Mouse (Mus musculus) common myeloid progenitor, adult 5-6 weeks (primary cell): ENCODE data around the gene Trmt10a. TPM values are rescaled to one million over a fixed set of nuclear protein-coding genes. Genes with fewer than 3 reads are reported as not detected.

Source experiments
- ATAC-seq: replicated peaks from 2 replicates; pipeline ENCODE4 v1.8.0; 2016; ENCODE audit warnings: low read depth, mild to moderate bottlenecking, moderate TSS enrichment, inconsistent platforms; ENCODE audit not compliant: poor library complexity, severe bottlenecking
- total RNA-seq: library from RNA; stranded (forward); fragments of 200-1000, 187-1606 nt; gene quantifications from 2 replicates; pipeline ENCODE4 v1.2.3, GENCODE M21; 2017

The Trmt10a gene
- total RNA-seq, 1 experiment from 2014 or later = 28.1 TPM

- no peak for ATAC-seq
Observed at GRCm38 (mm10) chr3:138133463-138133862, 9.8 kb upstream of the Trmt10a start.

DNA sequence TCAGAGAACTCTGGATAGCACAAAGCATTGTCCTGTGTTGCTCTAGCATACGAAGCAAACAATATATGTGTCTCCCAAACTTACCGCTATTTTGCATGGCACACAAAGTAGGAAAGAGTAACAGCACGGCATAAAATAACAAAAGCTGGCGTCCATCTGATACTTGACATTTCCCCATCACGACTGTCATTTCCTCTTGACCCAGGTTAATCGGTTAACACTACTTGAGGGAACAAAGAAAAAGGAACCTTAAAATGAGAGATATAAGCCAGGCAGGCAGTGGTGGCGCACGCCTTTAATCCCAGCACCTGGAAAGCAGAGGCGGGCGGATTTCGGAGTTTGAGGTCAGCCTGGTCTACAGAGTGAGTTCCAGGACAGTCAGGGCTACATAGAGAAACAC, 9.3 kb upstream of the Trmt10a start:
- ATAC-seq = 0 out of 2 replicates have a peak, but pooled peaks have one; percentile 52

DNA sequence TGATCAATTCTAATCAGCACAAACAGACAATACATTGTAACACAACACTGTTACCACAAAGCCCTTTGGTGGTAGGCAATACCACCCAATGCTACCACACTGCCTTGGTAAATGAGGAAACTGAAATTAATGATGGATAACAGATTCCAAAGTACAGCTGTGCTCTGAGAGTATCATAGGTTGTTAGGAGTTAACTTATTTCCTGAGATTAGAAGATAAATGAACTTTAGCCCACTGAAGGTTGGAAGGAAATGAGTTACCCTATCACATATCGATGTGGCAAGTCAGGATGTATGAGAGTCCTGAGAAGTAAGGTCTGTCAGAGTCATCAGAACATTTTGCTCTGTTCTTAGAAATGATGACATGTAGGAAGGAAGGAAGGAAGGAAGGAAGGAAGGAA, 8.7 kb upstream of the Trmt10a start:
- ATAC-seq = 0 out of 2 replicates have a peak, but pooled peaks have one; percentile 50

DNA sequence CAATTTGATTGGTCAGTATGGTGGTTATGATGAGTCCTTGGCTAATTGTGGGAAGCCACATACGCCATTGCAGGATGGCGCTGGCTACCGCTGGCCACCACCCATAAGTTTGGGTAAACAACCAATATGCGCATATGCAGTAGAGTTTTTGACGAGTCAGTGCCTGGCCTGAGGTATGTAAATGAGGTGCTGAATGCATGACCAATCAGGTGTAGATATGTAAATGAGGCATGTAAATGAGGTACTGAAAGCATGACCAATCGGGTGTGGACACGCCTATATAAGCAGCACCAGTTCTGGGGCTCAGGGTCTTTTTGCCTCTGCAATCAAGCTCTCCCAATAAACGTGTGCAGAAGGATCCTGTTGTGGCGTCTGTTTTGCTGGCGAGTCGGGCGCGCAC, 5.1 kb upstream of the Trmt10a start:
- 0 out of 2 replicates have a peak, but pooled peaks have one; percentile 6 for ATAC-seq

- ATAC-seq = no peak
Observed at GRCm38 (mm10) chr3:138139663-138140062, 3.6 kb upstream of the Trmt10a start.

DNA sequence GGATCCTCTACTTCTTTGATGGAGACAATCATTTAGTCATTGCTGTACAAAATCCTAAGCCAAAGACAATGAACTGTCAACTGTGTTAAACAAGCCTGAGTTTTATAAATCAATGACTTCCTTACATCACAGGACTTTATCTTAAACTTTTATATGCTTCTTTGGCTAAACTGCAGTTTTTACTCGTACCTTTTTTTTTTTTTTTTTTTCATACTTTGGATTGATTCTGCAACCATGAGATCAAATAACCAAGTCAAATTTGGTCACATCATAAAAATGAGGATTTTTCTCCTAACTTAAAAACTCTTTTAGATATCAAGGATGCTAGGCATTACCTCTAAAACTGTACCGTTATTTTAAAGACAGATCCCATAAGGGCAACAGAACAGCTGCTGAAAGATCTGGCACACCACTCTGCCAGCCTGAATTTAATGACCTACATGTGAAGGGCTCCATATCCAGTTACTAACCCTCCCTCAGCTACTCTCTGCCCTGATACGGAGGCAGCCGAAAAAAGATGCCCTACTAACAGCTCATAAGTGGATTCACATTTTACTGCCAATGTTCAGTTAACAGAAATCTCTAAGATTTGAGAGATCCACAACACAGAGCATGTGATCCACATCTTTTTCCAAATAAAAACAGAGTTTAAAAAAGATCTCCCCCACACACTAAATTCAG, 1.1 kb upstream of the Trmt10a start:
- no peak for ATAC-seq

- ATAC-seq = no peak
Observed at GRCm38 (mm10) chr3:138142733-138143314, 424 bp upstream of the Trmt10a start.

- ATAC-seq = no peak
Observed at GRCm38 (mm10) chr3:138144060-138144641, 903 bp downstream of the Trmt10a start.

DNA sequence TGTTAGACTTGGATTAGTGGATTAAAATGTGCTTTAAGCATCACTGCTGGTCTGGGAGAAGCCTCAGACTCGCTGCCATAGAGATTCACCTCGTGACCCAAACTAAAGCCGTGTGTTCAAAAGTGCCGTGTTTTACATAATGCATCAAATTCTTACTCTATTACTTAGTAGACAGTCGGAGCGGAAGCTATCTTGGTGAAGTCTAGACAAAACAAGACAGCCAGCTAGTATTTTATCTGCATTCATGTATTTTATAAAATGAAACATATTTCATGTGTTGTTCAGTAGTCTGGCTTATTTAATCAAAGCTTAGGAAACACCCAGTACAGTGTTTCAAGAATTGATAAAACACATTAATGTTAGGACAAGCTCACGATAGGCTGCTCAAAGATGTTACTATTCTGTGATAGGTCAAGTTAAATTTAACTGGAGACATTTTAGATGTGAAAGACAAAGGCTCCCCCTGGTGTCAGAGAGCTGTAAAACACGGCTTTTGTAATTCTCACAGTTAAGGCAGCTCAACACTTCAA, 1.5 kb downstream of the Trmt10a start, which contains the start of gene Mttp:
Mttp (minus strand) TSS at position 327 of the 530 bp plus-strand sequence.
- ATAC-seq = peak; percentile 59

GRCm38 (mm10) chr3:138148811-138149210, 5.6 kb downstream of the Trmt10a start:
- no peak for ATAC-seq

GRCm38 (mm10) chr3:138155062-138155461, 11.8 kb downstream of the Trmt10a start:
- no peak for ATAC-seq

GRCm38 (mm10) chr3:138156651-138157050, 13.4 kb downstream of the Trmt10a start:
- no peak for ATAC-seq

- ATAC-seq = no peak
Observed at GRCm38 (mm10) chr3:138161623-138162022, 18.4 kb downstream of the Trmt10a start.

- no peak for ATAC-seq
Observed at GRCm38 (mm10) chr3:138162553-138163183, 19.4 kb downstream of the Trmt10a start.

DNA sequence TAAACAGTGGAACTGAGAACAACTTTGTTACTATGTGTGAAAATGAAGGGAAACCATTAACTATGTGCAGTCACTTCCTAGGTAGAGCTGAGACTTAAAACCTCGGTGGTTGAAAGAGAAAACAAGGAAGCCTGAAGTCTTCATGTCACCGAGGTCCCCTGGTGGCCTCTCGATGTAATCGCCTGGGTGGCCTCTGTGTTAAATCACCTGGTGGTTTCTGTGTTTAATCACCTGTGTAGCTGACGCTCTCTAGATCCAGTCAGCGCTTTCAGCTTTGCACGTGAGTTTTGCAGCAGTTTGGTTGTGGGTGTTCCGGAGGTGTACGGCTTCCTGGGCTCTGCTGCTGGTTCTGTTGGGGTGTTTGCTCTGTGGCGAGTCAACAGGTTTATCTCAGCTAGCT, 30.0 kb downstream of the Trmt10a start:
- ATAC-seq = no peak

DNA sequence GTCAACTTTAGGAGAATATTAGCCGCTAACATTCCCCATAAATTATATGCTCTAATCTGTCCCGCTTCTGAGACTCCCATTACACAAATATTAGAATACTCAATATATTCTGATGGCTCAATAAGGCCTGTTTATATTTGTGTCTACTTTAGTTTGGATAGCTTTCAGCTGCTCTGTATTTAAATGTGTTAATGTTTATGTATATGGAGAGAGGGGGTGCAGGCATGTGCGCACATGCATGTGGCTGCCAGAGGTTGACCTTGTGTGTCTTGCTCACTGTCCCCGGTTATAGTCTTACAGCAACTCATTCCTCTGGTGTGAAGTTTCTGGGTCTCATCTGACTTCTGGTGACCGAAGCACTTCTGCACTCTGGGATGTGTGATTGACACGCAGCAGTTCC, 32.3 kb downstream of the Trmt10a start:
- no peak for ATAC-seq

GRCm38 (mm10) chr3:138182019-138182418, 38.8 kb downstream of the Trmt10a start:
- no peak for ATAC-seq

GRCm38 (mm10) chr3:138183371-138183770, 40.1 kb downstream of the Trmt10a start:
- ATAC-seq = no peak

GRCm38 (mm10) chr3:138185290-138185689, 42.0 kb downstream of the Trmt10a start:
- no peak for ATAC-seq
